Mouse (Mus musculus) forebrain, embryonic 11.5 days (tissue): ENCODE measurements around the gene Twist1. TPM values are rescaled to one million over a fixed set of nuclear protein-coding genes. Genes with fewer than 3 reads are reported as not detected.

ENCODE experiments used
- ATAC-seq: fragments of 200-750 bp; cut with Nextera tagmentation; replicated peaks from 2 replicates; pipeline ENCODE4 v1.8.0; 2017; ENCODE audit warnings: moderate TSS enrichment; ENCODE audit not compliant: low FRiP score
- DNase-seq: peaks from one replicate; pipeline ENCODE4 v3.0.0-alpha.2; 2017; ENCODE audit warnings: low spot score
- H3K27ac ChIP-seq: fragments of 300-500 bp; sonication (generic); 2 replicates; pipeline ENCODE4 v1.5.1; 2014; ENCODE audit warnings: low read depth, low read length
- H3K27me3 ChIP-seq: fragments of 300-500 bp; sonication (generic); 2 replicates; pipeline ENCODE4 v1.6.1; 2014; ENCODE audit warnings: mild to moderate bottlenecking, low read length, mixed read lengths; ENCODE audit not compliant: control insufficient read depth, insufficient read depth
- H3K36me3 ChIP-seq: fragments of 300-500 bp; sonication (generic); 2 replicates; pipeline ENCODE4 v1.6.1; 2014; ENCODE audit warnings: mild to moderate bottlenecking, low read length, moderate library complexity, mixed read lengths; ENCODE audit not compliant: control insufficient read depth, insufficient read depth
- H3K4me1 ChIP-seq: fragments of 300-500 bp; sonication (generic); replicated peaks from 2 replicates; pipeline ENCODE4 v1.6.1; 2014; ENCODE audit warnings: low read length, mixed read lengths; ENCODE audit not compliant: control insufficient read depth, insufficient read depth
- H3K4me2 ChIP-seq: fragments of 300-500 bp; sonication (generic); 2 replicates; pipeline ENCODE4 v1.6.1; 2014; ENCODE audit warnings: low read depth, mild to moderate bottlenecking, low read length, moderate library complexity, mixed read lengths; ENCODE audit not compliant: severe bottlenecking
- H3K4me3 ChIP-seq: fragments of 300-500 bp; sonication (generic); 2 replicates; pipeline ENCODE4 v1.5.1; 2014; ENCODE audit warnings: low read depth, low read length
- H3K9ac ChIP-seq: fragments of 300-500 bp; sonication (generic); 2 replicates; pipeline ENCODE4 v1.6.1; 2014; ENCODE audit warnings: low read length
- H3K9me3 ChIP-seq: fragments of 300-500 bp; sonication (generic); 2 replicates; pipeline ENCODE4 v1.6.1; 2016; ENCODE audit warnings: low read length, mixed read lengths; ENCODE audit not compliant: control insufficient read depth
- WGBS: fragments of 180-500 bp; shearing (Covaris S2); extraction: QIAGEN DNeasy Blood & Tissue Kit; methylation state at CpG from one replicate; pipeline ENCODE4 v1.1.7; 2014; 5-methylcytosine and 5-hydroxymethylcytosine counted together
- polyA plus RNA-seq: library from polyadenylated mRNA; unstranded; fragments of >200 nt; fragmentation: Nextera tagmentation; extraction: Ambion mirVana; gene quantifications from 2 replicates; pipeline ENCODE4 v1.2.1, GENCODE M21; 2014

Twist1 gene
- polyA plus RNA-seq, 1 experiment from 2014 or later, result 13.0 TPM

GRCm38 (mm10) chr12:33956576-33957399 lies 683 bp upstream of the Twist1 start:
- H3K4me1 ChIP-seq, result peaks cover 11% of the 10 kb centered on the region; the same call in 1 of the 2 replicates
- DNase-seq, result no peak
- H3K9ac ChIP-seq, result no peak overlapping the region; the same call in 1 of the 2 replicates
- H3K4me3 ChIP-seq, result peak overlapping the region; percentile 41
- H3K4me2 ChIP-seq, result peak overlapping the region; percentile 62
- under 1% methylated on average over 37 of the region's 43 CpGs for WGBS
- ATAC-seq, result peak; percentile 32
- H3K27me3 ChIP-seq, result peaks cover 73% of the 10 kb centered on the region
- no peaks in the 10 kb centered on the region for H3K36me3 ChIP-seq
- H3K9me3 ChIP-seq, result no peaks in the 10 kb centered on the region
- peak overlapping the region; percentile 0; the same call in 1 of the 2 replicates for H3K27ac ChIP-seq

GRCm38 (mm10) chr12:33958241-33959194 lies 1.0 kb downstream of the Twist1 start:
- Histone ChIP-seq H3K36me3 (no peaks in the 10 kb centered on the region), H3K9ac (peak overlapping the region; percentile 45), H3K4me3 (peak overlapping the region; percentile 41), H3K4me1 (peaks cover 11% of the 10 kb centered on the region; the same call in 1 of the 2 replicates), H3K27me3 (peaks cover 82% of the 10 kb centered on the region), H3K9me3 (no peaks in the 10 kb centered on the region), H3K27ac (no peak overlapping the region), H3K4me2 (peak overlapping the region; percentile 62)
- ATAC-seq (peak; percentile 32), DNase-seq (peak; percentile 76)
- under 1% methylated on average over 55 of the region's 56 CpGs for WGBS

DNA sequence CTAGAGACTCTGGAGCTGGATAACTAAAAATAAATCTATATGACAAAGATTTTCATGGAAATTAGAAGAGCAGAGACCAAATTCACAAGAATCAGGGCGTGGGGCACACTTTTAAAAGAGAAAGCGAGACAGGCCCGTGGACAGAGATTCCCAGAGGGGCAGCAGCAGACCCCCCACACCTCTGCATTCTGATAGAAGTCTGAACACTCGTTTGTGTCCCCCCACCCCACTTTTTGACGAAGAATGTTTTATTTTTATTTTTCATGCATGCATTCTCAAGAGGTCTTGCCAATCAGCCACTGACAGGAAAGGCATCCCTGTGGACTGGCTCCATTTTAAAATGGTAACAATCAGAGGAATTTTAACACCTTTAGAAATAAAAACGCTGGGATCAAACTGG lies 1.7 kb downstream of the Twist1 start:
- H3K27ac ChIP-seq, result no peak overlapping the region
- no peaks in the 10 kb centered on the region for H3K36me3 ChIP-seq
- peak overlapping the region; percentile 41; the same call in 1 of the 2 replicates for H3K4me3 ChIP-seq
- no peak for ATAC-seq
- peaks cover 11% of the 10 kb centered on the region; the same call in 1 of the 2 replicates for H3K4me1 ChIP-seq
- DNase-seq, result no peak
- H3K4me2 ChIP-seq, result no peak overlapping the region
- no peaks in the 10 kb centered on the region for H3K9me3 ChIP-seq
- no peak overlapping the region for H3K9ac ChIP-seq
- 2% methylated on average over 6 of the region's 6 CpGs for WGBS
- peaks cover 82% of the 10 kb centered on the region for H3K27me3 ChIP-seq

DNA sequence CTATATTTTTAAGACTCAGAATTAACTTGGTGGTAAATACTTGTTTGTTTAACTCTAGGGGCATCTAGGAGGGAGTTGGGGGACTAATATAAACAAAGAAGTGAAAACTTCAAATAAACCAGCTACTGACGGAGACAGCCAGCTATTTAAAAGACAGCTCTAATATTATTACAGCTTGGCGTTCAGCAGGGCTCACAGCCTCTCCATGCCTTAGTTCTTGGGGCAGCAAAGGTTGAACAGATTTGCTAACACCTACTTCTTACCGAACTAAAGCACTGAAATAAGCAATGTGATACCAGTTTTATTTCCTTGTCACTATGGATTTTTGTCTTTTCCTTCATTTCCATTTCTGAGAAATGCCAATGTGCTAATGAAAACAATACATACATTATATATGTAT lies 2.4 kb downstream of the Twist1 start:
- ATAC-seq (no peak), DNase-seq (no peak)
- H3K9ac ChIP-seq, result no peak overlapping the region
- WGBS, result 2% methylated on average over 3 of the region's 3 CpGs
- H3K27ac ChIP-seq, result no peak overlapping the region
- H3K36me3 ChIP-seq, result no peaks in the 10 kb centered on the region
- H3K9me3 ChIP-seq, result no peaks in the 10 kb centered on the region
- no peak overlapping the region for H3K4me2 ChIP-seq
- peaks cover 84% of the 10 kb centered on the region for H3K27me3 ChIP-seq
- no peak overlapping the region for H3K4me3 ChIP-seq
- H3K4me1 ChIP-seq, result peaks cover 11% of the 10 kb centered on the region; the same call in 1 of the 2 replicates

- no peak overlapping the region for H3K4me3 ChIP-seq
- no peak for ATAC-seq
- no peaks in the 10 kb centered on the region for H3K36me3 ChIP-seq
- peaks cover 11% of the 10 kb centered on the region; the same call in 1 of the 2 replicates for H3K4me1 ChIP-seq
- DNase-seq, result no peak
- H3K4me2 ChIP-seq, result no peak overlapping the region
- H3K27me3 ChIP-seq, result peaks cover 83% of the 10 kb centered on the region
- no peak overlapping the region for H3K9ac ChIP-seq
- WGBS, result 8% methylated on average over 5 of the region's 5 CpGs
- no peak overlapping the region for H3K27ac ChIP-seq
- H3K9me3 ChIP-seq, result no peaks in the 10 kb centered on the region
Observed at GRCm38 (mm10) chr12:33961013-33961412, 3.5 kb downstream of the Twist1 start.

DNA sequence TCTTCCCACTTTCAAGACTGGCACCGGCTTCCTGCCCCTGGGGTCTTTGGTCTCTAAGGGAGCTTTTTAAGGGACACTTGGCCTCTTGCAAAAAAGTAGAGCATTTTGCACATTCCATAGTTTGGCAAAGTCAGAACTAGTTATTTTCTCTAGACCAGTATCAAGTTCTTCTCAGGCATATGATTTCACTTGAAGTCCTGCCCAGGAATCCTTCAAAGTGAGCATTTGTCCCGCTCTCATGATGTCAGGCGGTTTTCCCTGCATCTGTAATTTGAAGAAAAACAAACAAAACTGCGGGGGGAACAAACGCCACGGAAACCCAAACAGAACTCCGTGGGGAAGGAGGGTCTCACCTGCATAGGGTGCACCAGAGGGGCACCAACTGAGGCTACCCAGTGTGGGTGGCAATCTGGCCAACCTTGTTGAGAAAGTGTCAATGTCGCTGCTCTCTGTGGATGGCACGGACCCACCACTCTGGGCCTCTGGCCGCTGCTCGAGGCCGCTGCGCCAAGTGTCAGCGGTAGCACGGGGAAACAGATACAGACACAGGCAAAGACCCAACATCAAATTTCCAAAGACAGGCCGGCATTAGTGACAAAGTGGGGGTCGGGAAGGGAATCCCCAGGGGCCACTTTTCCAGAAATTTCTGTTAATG lies 4.8 kb downstream of the Twist1 start:
- no peak for ATAC-seq
- peak overlapping the region; percentile 8; the same call in 1 of the 2 replicates for H3K4me2 ChIP-seq

GRCm38 (mm10) chr12:33962773-33963130 lies 5.3 kb downstream of the Twist1 start:
- H3K9me3 ChIP-seq, result no peaks in the 10 kb centered on the region
- H3K27ac ChIP-seq, result no peak overlapping the region
- peaks cover 81% of the 10 kb centered on the region for H3K27me3 ChIP-seq
- no peaks in the 10 kb centered on the region for H3K36me3 ChIP-seq
- ATAC-seq (no peak), DNase-seq (no peak)
- H3K4me2 ChIP-seq, result peak overlapping the region; percentile 8; the same call in 1 of the 2 replicates
- 3% methylated on average over 9 of the region's 9 CpGs for WGBS
- H3K4me3 ChIP-seq, result no peak overlapping the region
- H3K4me1 ChIP-seq, result peaks cover 17% of the 10 kb centered on the region
- H3K9ac ChIP-seq, result no peak overlapping the region

More for the DNA sequence above, 4.8 kb downstream of the Twist1 start:
- Histone ChIP-seq H3K27ac (no peak overlapping the region), H3K27me3 (peaks cover 81% of the 10 kb centered on the region), H3K9ac (no peak overlapping the region), H3K4me1 (peaks cover 13% of the 10 kb centered on the region), H3K4me3 (no peak overlapping the region), H3K36me3 (no peaks in the 10 kb centered on the region), H3K9me3 (no peaks in the 10 kb centered on the region)
- 1% methylated on average over 17 of the region's 17 CpGs for WGBS
- peak; percentile 58 for DNase-seq
